Mouse (Mus musculus) megakaryocyte, embryonic 14.5 days (primary cell): ENCODE results near the gene Cdv3.

Experiments used
- FLI1 ChIP-seq: IDR thresholded peaks from 2 replicates; pipeline ENCODE4 v1.6.1; 2012; ENCODE audit warnings: low read length, inconsistent platforms, mixed read lengths
- GATA1 ChIP-seq: IDR thresholded peaks from 3 replicates; pipeline ENCODE4 v1.6.1; 2012; ENCODE audit warnings: mixed read lengths, low read length, inconsistent platforms, borderline replicate concordance

- TF ChIP-seq GATA1 (no peak), FLI1 (no peak)
Observed at GRCm38 (mm10) chr9:103389261-103389660, 23.6 kb upstream of the Cdv3 start.
